Mouse (Mus musculus) forebrain, embryonic 12.5 days (tissue): Measurements from ENCODE around the gene Prkd2. TPM values are rescaled to one million over a fixed set of nuclear protein-coding genes. Genes with fewer than 3 reads are reported as not detected.

Source experiments
- ATAC-seq: fragments of 200-750 bp; cut with Nextera tagmentation; 2 replicates; pipeline ENCODE4 v1.8.0; 2017; ENCODE audit warnings: moderate TSS enrichment; ENCODE audit not compliant: low FRiP score
- H3K27ac ChIP-seq: fragments of 300-500 bp; sonication (generic); 2 replicates; pipeline ENCODE4 v1.5.1; 2016; ENCODE audit warnings: mild to moderate bottlenecking
- H3K27me3 ChIP-seq: fragments of 300-500 bp; sonication (generic); 2 replicates; pipeline ENCODE4 v1.6.1; 2016; ENCODE audit warnings: mild to moderate bottlenecking
- H3K36me3 ChIP-seq: fragments of 300-500 bp; sonication (generic); replicated peaks from 2 replicates; pipeline ENCODE4 v1.6.1; 2016; ENCODE audit warnings: mild to moderate bottlenecking
- H3K4me1 ChIP-seq: fragments of 300-500 bp; sonication (generic); 2 replicates; pipeline ENCODE4 v1.6.1; 2016
- H3K4me2 ChIP-seq: fragments of 300-500 bp; sonication (generic); 2 replicates; pipeline ENCODE4 v1.6.1; 2016; ENCODE audit warnings: mild to moderate bottlenecking, moderate library complexity
- H3K4me3 ChIP-seq: fragments of 300-500 bp; sonication (generic); replicated peaks from 2 replicates; pipeline ENCODE4 v1.5.1; 2016; ENCODE audit warnings: mild to moderate bottlenecking
- H3K9ac ChIP-seq: fragments of 300-500 bp; sonication (generic); 2 replicates; pipeline ENCODE4 v1.6.1; 2016; ENCODE audit warnings: mild to moderate bottlenecking
- H3K9me3 ChIP-seq: fragments of 300-500 bp; sonication (generic); 2 replicates; pipeline ENCODE4 v1.6.1; 2016
- WGBS: fragments of 180-500 bp; shearing (Covaris S2); methylation state at CpG from one replicate; pipeline ENCODE4 v1.1.7; 2016; 5-methylcytosine and 5-hydroxymethylcytosine counted together
- polyA plus RNA-seq: library from polyadenylated mRNA; unstranded; fragments of >200 nt; fragmentation: Nextera tagmentation; extraction: Ambion mirVana; gene quantifications from 2 replicates; pipeline ENCODE4 v1.2.1, GENCODE M21; 2016

The Prkd2 gene
- polyA plus RNA-seq, 1 experiment from 2014 or later, result 10.9 TPM

DNA sequence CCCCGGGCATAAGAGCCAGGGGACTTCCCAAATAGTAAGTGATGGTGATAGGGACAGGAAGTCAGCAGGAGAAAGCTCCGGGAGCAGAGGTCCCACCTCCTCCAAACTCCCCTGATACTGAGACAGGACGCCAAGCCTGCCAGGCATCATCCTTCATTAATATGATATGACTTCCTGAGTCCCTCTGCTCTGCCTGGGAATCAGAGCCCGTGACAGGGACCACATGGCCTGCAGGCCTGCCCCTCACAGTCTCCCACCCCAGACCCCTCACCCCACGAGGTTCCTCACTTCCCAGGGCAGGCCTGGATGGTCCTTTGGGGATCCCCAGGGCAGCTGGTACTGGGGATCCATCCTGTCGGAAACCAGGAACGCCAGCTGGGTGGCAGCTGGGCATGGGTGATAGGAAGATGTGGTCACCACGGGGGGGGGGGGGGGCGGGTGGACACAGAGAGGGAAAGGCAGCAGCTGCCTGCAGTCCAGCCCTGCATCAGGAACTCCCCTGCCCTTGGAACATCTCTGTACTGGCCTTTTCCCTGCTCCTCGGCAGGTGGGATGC lies 61.5 kb downstream of the Prkd2 start:
- Histone ChIP-seq H3K9me3 (no peaks in the 10 kb centered on the region), H3K4me2 (no peak overlapping the region), H3K36me3 (no peaks in the 10 kb centered on the region), H3K4me3 (no peak overlapping the region), H3K27me3 (no peaks in the 10 kb centered on the region; the same call in 1 of the 2 replicates), H3K9ac (no peak overlapping the region), H3K4me1 (peaks cover 32% of the 10 kb centered on the region), H3K27ac (no peak overlapping the region)
- ATAC-seq, result no peak
- WGBS, result 69% methylated on average over 9 of the region's 10 CpGs

DNA sequence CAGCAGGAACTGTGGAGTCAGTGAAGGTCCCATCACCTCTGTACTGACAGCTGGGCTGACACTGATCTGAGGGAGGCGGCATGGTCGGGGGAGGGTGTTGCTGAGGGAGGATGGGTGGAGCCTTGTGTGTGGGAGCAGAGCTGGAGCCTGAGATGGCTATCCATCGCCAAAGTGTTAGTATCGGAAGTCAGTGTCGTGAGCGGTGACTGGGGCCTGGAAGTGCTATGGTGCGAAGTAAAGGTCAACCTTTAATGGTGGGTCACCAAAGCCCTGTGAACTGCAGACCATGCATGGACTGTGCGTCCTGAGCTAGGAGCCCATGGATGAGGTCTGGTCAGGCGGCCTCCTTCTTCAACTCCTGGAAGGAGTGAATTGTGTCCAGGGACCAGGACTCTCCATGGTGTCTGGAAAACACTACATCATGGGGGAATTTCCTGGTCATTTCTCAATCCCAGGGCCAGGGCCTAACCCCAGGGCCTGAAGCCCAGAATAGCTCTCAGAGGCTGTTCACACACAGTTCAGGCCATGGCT lies 62.9 kb downstream of the Prkd2 start:
- no peak for ATAC-seq
- H3K4me2 ChIP-seq, result no peak overlapping the region
- no peak overlapping the region for H3K27ac ChIP-seq
- H3K9ac ChIP-seq, result no peak overlapping the region
- peaks cover 22% of the 10 kb centered on the region for H3K4me1 ChIP-seq
- no peaks in the 10 kb centered on the region; the same call in 1 of the 2 replicates for H3K27me3 ChIP-seq
- WGBS, result 62% methylated on average over 9 of the region's 9 CpGs
- no peak overlapping the region for H3K4me3 ChIP-seq
- H3K9me3 ChIP-seq, result no peaks in the 10 kb centered on the region
- H3K36me3 ChIP-seq, result no peaks in the 10 kb centered on the region

GRCm38 (mm10) chr7:16906281-16906680 lies 63.6 kb downstream of the Prkd2 start, which contains the start of gene Ptgir:
Ptgir (plus strand) TSS chr7:16906490.
- WGBS, result 12% methylated on average over 6 of the region's 6 CpGs
- ATAC-seq, result no peak
- no peak within 1 kb of the TSS for H3K27ac ChIP-seq

DNA sequence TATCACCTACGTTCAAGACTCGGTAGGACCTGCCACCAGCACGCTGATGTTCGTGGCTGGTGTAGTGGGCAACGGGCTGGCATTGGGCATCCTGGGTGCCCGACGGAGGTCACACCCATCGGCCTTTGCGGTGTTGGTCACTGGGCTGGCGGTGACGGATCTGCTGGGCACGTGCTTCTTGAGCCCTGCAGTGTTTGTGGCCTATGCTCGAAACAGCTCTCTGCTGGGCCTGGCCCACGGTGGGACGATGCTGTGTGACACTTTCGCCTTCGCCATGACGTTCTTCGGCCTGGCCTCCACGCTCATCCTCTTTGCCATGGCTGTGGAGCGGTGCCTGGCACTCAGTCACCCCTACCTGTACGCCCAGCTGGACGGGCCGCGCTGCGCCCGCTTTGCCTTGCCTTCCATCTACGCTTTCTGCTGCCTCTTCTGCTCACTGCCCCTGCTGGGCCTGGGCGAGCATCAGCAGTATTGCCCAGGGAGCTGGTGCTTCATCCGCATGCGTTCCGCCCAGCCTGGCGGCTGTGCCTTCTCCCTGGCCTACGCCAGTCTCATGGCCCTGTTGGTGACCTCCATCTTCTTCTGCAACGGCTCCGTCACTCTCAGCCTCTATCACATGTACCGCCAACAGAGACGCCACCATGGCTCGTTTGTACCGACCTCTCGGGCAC lies 64.3 kb downstream of the Prkd2 start:
- 95% methylated on average over 41 of the region's 41 CpGs for WGBS
- no peak overlapping the region for H3K27ac ChIP-seq
- no peaks in the 10 kb centered on the region for H3K9me3 ChIP-seq
- H3K4me2 ChIP-seq, result no peak overlapping the region
- H3K4me3 ChIP-seq, result no peak overlapping the region
- H3K4me1 ChIP-seq, result peaks cover 19% of the 10 kb centered on the region
- H3K36me3 ChIP-seq, result no peaks in the 10 kb centered on the region
- no peaks in the 10 kb centered on the region; the same call in 1 of the 2 replicates for H3K27me3 ChIP-seq
- H3K9ac ChIP-seq, result no peak overlapping the region
- no peak for ATAC-seq

More at GRCm38 (mm10) chr7:16906281-16906680, 63.6 kb downstream of the Prkd2 start, which contains the start of gene Ptgir:
- Histone ChIP-seq H3K36me3 (no peaks in the 10 kb centered on the region), H3K4me3 (no peak within 1 kb of the TSS), H3K4me1 (peaks cover 19% of the 10 kb centered on the region), H3K9me3 (no peaks in the 10 kb centered on the region), H3K27me3 (no peaks in the 10 kb centered on the region; the same call in 1 of the 2 replicates), H3K4me2 (no peak within 1 kb of the TSS), H3K9ac (no peak within 1 kb of the TSS)

DNA sequence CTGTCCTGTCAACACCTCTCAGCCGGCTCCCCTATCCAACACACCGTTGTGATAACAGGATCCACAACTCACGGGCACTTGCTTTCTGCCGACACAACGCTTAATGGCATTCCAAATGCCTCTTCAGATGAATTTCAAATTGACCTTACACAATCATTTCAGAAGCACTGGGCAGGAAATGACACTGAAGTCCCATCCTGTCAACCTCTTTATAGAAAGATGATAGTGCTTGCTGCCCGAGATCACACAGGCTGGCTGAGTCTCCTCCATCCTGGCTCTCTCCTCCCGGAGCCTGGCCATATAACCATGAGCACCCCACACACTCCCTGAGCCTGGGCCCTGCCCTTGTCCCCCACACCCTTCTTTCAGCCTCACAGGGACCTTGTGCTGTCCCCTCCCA lies 65.1 kb downstream of the Prkd2 start:
- H3K9ac ChIP-seq, result no peak overlapping the region
- peaks cover 19% of the 10 kb centered on the region for H3K4me1 ChIP-seq
- H3K4me2 ChIP-seq, result no peak overlapping the region
- H3K4me3 ChIP-seq, result no peak overlapping the region
- no peak for ATAC-seq
- 78% methylated on average over 7 of the region's 7 CpGs for WGBS
- H3K27me3 ChIP-seq, result no peaks in the 10 kb centered on the region
- no peak overlapping the region for H3K27ac ChIP-seq
- no peaks in the 10 kb centered on the region for H3K36me3 ChIP-seq
- H3K9me3 ChIP-seq, result no peaks in the 10 kb centered on the region

DNA sequence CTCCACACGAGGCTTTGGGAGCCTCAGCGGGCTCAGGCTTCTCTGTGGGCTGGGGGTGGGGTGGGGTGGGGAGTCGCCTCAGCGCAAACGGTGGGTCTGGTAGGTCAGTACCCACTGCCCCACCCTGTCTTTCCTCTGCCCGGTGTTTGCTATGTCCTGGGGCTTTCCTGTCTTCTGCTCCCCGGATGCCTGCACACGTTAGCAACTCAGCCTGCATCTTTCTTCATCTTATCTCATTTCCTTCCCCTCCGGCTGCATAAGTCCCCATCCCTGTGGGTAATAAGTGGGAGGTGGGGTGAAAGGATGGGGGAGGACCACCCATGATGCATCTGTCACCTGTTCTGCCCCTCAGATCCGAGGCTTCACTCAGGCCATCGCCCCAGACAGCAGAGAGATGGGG lies 65.7 kb downstream of the Prkd2 start:
- no peak for ATAC-seq
- WGBS, result 62% methylated on average over 11 of the region's 11 CpGs
- H3K9ac ChIP-seq, result no peak overlapping the region

GRCm38 (mm10) chr7:16908859-16909258 lies 66.2 kb downstream of the Prkd2 start:
- H3K27me3 ChIP-seq, result no peaks in the 10 kb centered on the region
- WGBS, result 68% methylated on average over 11 of the region's 11 CpGs
- 0 out of 2 replicates have a peak, but pooled peaks cover under 1% of the 10 kb centered on the region for H3K36me3 ChIP-seq
- H3K9me3 ChIP-seq, result no peaks in the 10 kb centered on the region
- H3K4me2 ChIP-seq, result no peak overlapping the region
- no peak overlapping the region for H3K27ac ChIP-seq
- no peak for ATAC-seq
- peaks cover 19% of the 10 kb centered on the region for H3K4me1 ChIP-seq
- no peak overlapping the region for H3K9ac ChIP-seq
- no peak overlapping the region for H3K4me3 ChIP-seq

More for the DNA sequence above, 65.7 kb downstream of the Prkd2 start:
- H3K36me3 ChIP-seq, result no peaks in the 10 kb centered on the region
- no peak overlapping the region for H3K27ac ChIP-seq
- H3K9me3 ChIP-seq, result no peaks in the 10 kb centered on the region
- H3K4me2 ChIP-seq, result no peak overlapping the region
- no peaks in the 10 kb centered on the region for H3K27me3 ChIP-seq
- H3K4me3 ChIP-seq, result no peak overlapping the region
- H3K4me1 ChIP-seq, result peaks cover 19% of the 10 kb centered on the region

DNA sequence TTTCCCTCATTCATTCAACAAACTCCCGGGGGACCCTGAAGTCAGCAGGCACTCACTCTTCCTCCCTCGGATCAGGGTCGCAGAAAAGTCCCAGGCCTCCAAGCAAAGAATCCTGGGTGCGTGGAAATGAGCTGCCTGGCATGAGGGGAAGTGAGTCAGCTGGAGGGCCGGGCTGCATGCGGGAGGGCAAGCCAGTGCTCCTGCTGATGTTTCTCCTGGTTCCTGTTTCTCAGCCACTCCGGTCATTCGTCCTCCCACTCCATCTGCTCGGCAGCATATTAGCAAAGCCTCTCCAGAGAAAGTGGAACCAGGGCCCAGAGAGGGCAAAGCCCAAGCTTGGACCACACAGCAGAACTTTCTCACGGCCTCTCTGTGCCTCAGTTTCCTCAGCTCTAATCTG lies 67.2 kb downstream of the Prkd2 start:
- Histone ChIP-seq H3K4me1 (peaks cover 19% of the 10 kb centered on the region), H3K4me2 (no peak overlapping the region), H3K27ac (no peak overlapping the region), H3K9me3 (no peaks in the 10 kb centered on the region), H3K4me3 (no peak overlapping the region), H3K36me3 (peaks cover 10% of the 10 kb centered on the region), H3K27me3 (no peaks in the 10 kb centered on the region), H3K9ac (no peak overlapping the region)
- no peak for ATAC-seq
- WGBS, result 65% methylated on average over 10 of the region's 10 CpGs

- 97% methylated on average over 3 of the region's 3 CpGs for WGBS
- no peak for ATAC-seq
- H3K9ac ChIP-seq, result no peak overlapping the region
- peaks cover 29% of the 10 kb centered on the region for H3K36me3 ChIP-seq
- H3K4me1 ChIP-seq, result 0 out of 2 replicates have a peak, but pooled peaks cover 4% of the 10 kb centered on the region
- no peaks in the 10 kb centered on the region for H3K27me3 ChIP-seq
- no peaks in the 10 kb centered on the region for H3K9me3 ChIP-seq
- no peak overlapping the region for H3K4me3 ChIP-seq
- H3K27ac ChIP-seq, result no peak overlapping the region
- no peak overlapping the region for H3K4me2 ChIP-seq
Observed at GRCm38 (mm10) chr7:16911904-16912303, 69.2 kb downstream of the Prkd2 start.

- Histone ChIP-seq H3K9ac (no peak overlapping the region), H3K27ac (no peak overlapping the region)
- 89% methylated on average over 6 of the region's 6 CpGs for WGBS
Observed at GRCm38 (mm10) chr7:16912360-16912759, 69.7 kb downstream of the Prkd2 start.

DNA sequence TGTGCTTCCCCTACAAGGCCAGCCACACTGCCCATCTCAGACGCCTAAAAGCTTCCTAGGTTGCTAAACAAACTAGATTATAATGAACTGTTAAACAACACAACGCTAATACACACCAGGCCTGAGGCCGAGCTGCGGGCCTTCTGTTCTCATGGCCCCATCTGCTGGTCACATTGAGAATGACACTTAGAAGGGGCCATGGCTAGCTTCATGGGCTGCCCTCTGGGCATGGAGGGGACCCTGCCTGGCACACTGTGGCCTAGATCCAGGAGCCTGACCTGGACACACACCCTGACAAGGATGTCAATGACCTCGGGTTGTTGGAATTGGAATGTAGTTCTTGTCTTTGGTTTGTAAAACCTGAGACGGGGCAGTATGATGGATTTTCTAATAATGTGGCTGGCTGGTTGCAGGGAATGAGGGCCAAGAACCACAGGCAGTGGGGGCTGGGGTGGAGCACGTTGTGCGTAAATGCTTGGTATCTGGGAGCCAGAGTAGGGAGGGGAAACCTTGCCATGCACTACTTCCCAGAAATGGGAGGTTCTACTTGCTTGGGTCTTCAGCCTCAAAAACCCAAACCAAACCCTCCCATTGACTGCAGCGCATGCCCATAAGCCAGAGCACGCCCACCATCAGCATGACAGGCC lies 71.2 kb downstream of the Prkd2 start:
- Histone ChIP-seq H3K9ac (no peak overlapping the region), H3K27ac (no peak overlapping the region), H3K4me3 (no peak overlapping the region), H3K27me3 (no peaks in the 10 kb centered on the region), H3K4me2 (no peak overlapping the region), H3K4me1 (peaks cover 2% of the 10 kb centered on the region; the same call in 1 of the 2 replicates), H3K36me3 (peaks cover 49% of the 10 kb centered on the region), H3K9me3 (no peaks in the 10 kb centered on the region)
- peak; percentile 72 for ATAC-seq
- WGBS, result 41% methylated on average over 10 of the region's 10 CpGs

More at GRCm38 (mm10) chr7:16912360-16912759, 69.7 kb downstream of the Prkd2 start:
- Histone ChIP-seq H3K4me3 (no peak overlapping the region), H3K27me3 (no peaks in the 10 kb centered on the region), H3K36me3 (peaks cover 33% of the 10 kb centered on the region), H3K4me2 (no peak overlapping the region), H3K4me1 (0 out of 2 replicates have a peak, but pooled peaks cover 4% of the 10 kb centered on the region), H3K9me3 (no peaks in the 10 kb centered on the region)
- ATAC-seq, result no peak
